Mouse (Mus musculus): ENCODE measurements around the gene Atp11a.

- TF ChIP-seq CTCF (IDR thresholded peaks at IDR 0.05; ENCODE audit: low read depth, low read length) = no peak
- TF ChIP-seq POLR2A (IDR thresholded peaks at IDR 0.05; ENCODE audit: borderline replicate concordance, low read depth, low read length) = no peak
Observed at GRCm38 (mm10) chr8:12801586-12801985, 44.8 kb downstream of the Atp11a start.
